Mouse (Mus musculus) bone marrow macrophage, adult 2 months (primary cell): ENCODE measurements around the gene Rap1gap.

Experiments
- CTCF ChIP-seq: IDR thresholded peaks from 2 replicates; pipeline ENCODE4 v1.5.1; 2012; ENCODE audit warnings: low read depth, mild to moderate bottlenecking, low read length, moderate library complexity
- POLR2A ChIP-seq: IDR thresholded peaks from 2 replicates; pipeline ENCODE4 v1.6.1; 2012; ENCODE audit warnings: mild to moderate bottlenecking, low read depth, low read length, borderline replicate concordance

DNA sequence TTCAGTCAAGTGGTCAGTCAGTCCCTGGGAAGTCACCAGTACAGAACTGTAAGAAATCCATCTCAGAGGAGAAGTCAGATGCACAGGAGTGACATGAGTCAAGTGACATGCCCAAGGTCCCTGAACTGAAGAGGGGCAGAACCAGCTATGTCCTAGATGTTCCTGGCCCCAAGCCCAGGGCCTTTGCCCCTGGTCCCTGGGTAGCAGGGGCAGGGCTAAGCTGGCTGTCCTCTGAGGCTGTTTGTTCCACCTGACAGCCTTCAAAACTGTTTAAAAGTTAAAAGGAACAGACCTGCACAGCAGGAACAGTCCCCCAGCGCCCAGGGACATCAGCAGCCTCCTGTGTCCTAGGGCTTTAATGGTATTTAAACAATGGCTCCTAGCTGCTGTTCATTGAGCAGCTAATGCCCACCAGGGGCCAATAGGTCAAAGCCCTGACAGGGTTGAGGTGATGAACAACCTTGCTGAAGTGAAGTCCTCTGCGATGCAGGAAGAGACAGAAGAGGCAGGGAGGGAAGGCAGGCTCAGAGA is 108.9 kb downstream of the Rap1gap start:
- no peak for TF ChIP-seq POLR2A
- no peak for TF ChIP-seq CTCF
